Mouse (Mus musculus): Measurements from ENCODE around the gene Cacna1c. TPM values are rescaled to one million over a fixed set of nuclear protein-coding genes. Genes with fewer than 3 reads are reported as not detected.
A peak's percentile ranks its signal among the peaks of the same experiment; 100 is the strongest.

The Cacna1c gene
- total and polyA plus RNA-seq, 2 experiments from 2014 or later = 4.2 to 43.3 TPM

GRCm38 (mm10) chr6:118862091-118862490 is 334.1 kb downstream of the Cacna1c start:
- peaks cover 12% of the 10 kb centered on the region for H3K4me1 ChIP-seq (ENCODE audit: insufficient read depth)
- WGBS = 61% methylated on average over 5 of the region's 5 CpGs
- TF ChIP-seq CTCF (IDR thresholded peaks at IDR 0.05; ENCODE audit: low read depth) = no peak
- H3K9ac ChIP-seq = no peak overlapping the region
- DNase-seq = no peak
- no peak for ATAC-seq
- H3K4me3 ChIP-seq (ENCODE audit: low read depth, low read length) = no peak overlapping the region
- H3K4me2 ChIP-seq (ENCODE audit: low read depth) = no peak overlapping the region
- H3K27me3 ChIP-seq (ENCODE audit: insufficient read depth, low read length) = no peaks in the 10 kb centered on the region
- no peak overlapping the region for H3K27ac ChIP-seq (ENCODE audit: low read depth, low read length)
- no peaks in the 10 kb centered on the region for H3K9me3 ChIP-seq (ENCODE audit: low read length)
- no peaks in the 10 kb centered on the region for H3K36me3 ChIP-seq (ENCODE audit: insufficient read depth)

- Histone ChIP-seq H3K4me1 (ENCODE audit: insufficient read depth) (no peaks in the 10 kb centered on the region), H3K27me3 (ENCODE audit: insufficient read depth, low read length) (no peaks in the 10 kb centered on the region), H3K36me3 (ENCODE audit: insufficient read depth) (no peaks in the 10 kb centered on the region), H3K4me3 (ENCODE audit: low read depth, low read length) (no peak overlapping the region), H3K9me3 (ENCODE audit: low read length) (no peaks in the 10 kb centered on the region), H3K9ac (no peak overlapping the region), H3K27ac (ENCODE audit: low read depth, low read length) (no peak overlapping the region), H3K4me2 (ENCODE audit: low read depth) (no peak overlapping the region)
- ATAC-seq = peak; percentile 12; the same call in 1 of the 2 replicates
- no peak for DNase-seq
- 44% methylated on average over 1 of the region's 1 CpGs for WGBS
- TF ChIP-seq CTCF (IDR thresholded peaks at IDR 0.05; ENCODE audit: low read depth) = no peak
These were observed 337.8 kb downstream of the Cacna1c start for GRCm38 (mm10) chr6:118858431-118858830.

- WGBS = 54% methylated on average over 6 of the region's 6 CpGs
- Histone ChIP-seq H3K4me2 (ENCODE audit: low read depth) (no peak overlapping the region), H3K9ac (no peak overlapping the region), H3K4me3 (ENCODE audit: low read depth, low read length) (no peak overlapping the region), H3K27me3 (ENCODE audit: insufficient read depth, low read length) (no peaks in the 10 kb centered on the region), H3K27ac (ENCODE audit: low read depth, low read length) (no peak overlapping the region), H3K36me3 (ENCODE audit: insufficient read depth) (no peaks in the 10 kb centered on the region), H3K9me3 (ENCODE audit: low read length) (no peaks in the 10 kb centered on the region), H3K4me1 (ENCODE audit: insufficient read depth) (peaks cover 8% of the 10 kb centered on the region; the same call in 1 of the 2 replicates)
- DNase-seq = no peak
- peak; percentile 17; the same call in 1 of the 2 replicates for ATAC-seq
- no peak for TF ChIP-seq CTCF (IDR thresholded peaks at IDR 0.05; ENCODE audit: low read depth)
These were observed 344.1 kb downstream of the Cacna1c start for GRCm38 (mm10) chr6:118852131-118852530.

- ATAC-seq = peak; percentile 82
These were observed 345.1 kb downstream of the Cacna1c start for GRCm38 (mm10) chr6:118851086-118851485.

GRCm38 (mm10) chr6:118848640-118849039 is 347.6 kb downstream of the Cacna1c start:
- ATAC-seq (no peak), DNase-seq (no peak)
- H3K36me3 ChIP-seq (ENCODE audit: insufficient read depth) = no peaks in the 10 kb centered on the region
- no peak overlapping the region for H3K4me3 ChIP-seq (ENCODE audit: low read depth, low read length)
- 95% methylated on average over 2 of the region's 2 CpGs for WGBS
- TF ChIP-seq CTCF (IDR thresholded peaks at IDR 0.05; ENCODE audit: low read depth) = peak; percentile 21; the same call in 1 of the 2 replicates
- H3K27me3 ChIP-seq (ENCODE audit: insufficient read depth, low read length) = no peaks in the 10 kb centered on the region
- no peak overlapping the region for H3K4me2 ChIP-seq (ENCODE audit: low read depth)
- H3K9ac ChIP-seq = no peak overlapping the region
- no peaks in the 10 kb centered on the region for H3K9me3 ChIP-seq (ENCODE audit: low read length)
- no peak overlapping the region for H3K27ac ChIP-seq (ENCODE audit: low read depth, low read length)
- H3K4me1 ChIP-seq (ENCODE audit: insufficient read depth) = peaks cover 8% of the 10 kb centered on the region; the same call in 1 of the 2 replicates

More at GRCm38 (mm10) chr6:118851086-118851485, 345.1 kb downstream of the Cacna1c start:
- WGBS = 61% methylated on average over 3 of the region's 3 CpGs
- H3K36me3 ChIP-seq (ENCODE audit: insufficient read depth) = no peaks in the 10 kb centered on the region
- H3K4me1 ChIP-seq (ENCODE audit: insufficient read depth) = peaks cover 8% of the 10 kb centered on the region; the same call in 1 of the 2 replicates
- peak; percentile 72 for DNase-seq
- peak overlapping the region; percentile 45; the same call in 1 of the 2 replicates for H3K27ac ChIP-seq (ENCODE audit: low read depth, low read length)
- H3K27me3 ChIP-seq (ENCODE audit: insufficient read depth, low read length) = no peaks in the 10 kb centered on the region
- no peak overlapping the region for H3K4me2 ChIP-seq (ENCODE audit: low read depth)
- TF ChIP-seq CTCF (IDR thresholded peaks at IDR 0.05; ENCODE audit: low read depth) = no peak
- no peak overlapping the region for H3K9ac ChIP-seq
- no peaks in the 10 kb centered on the region for H3K9me3 ChIP-seq (ENCODE audit: low read length)
- H3K4me3 ChIP-seq (ENCODE audit: low read depth, low read length) = no peak overlapping the region

- Histone ChIP-seq H3K9ac (no peak overlapping the region), H3K4me1 (ENCODE audit: insufficient read depth) (peaks cover 8% of the 10 kb centered on the region; the same call in 1 of the 2 replicates), H3K27ac (ENCODE audit: low read depth, low read length) (no peak overlapping the region), H3K4me3 (ENCODE audit: low read depth, low read length) (no peak overlapping the region), H3K27me3 (ENCODE audit: insufficient read depth, low read length) (no peaks in the 10 kb centered on the region), H3K9me3 (ENCODE audit: low read length) (no peaks in the 10 kb centered on the region), H3K36me3 (ENCODE audit: insufficient read depth) (no peaks in the 10 kb centered on the region), H3K4me2 (ENCODE audit: low read depth) (no peak overlapping the region)
- DNase-seq (no peak), ATAC-seq (no peak)
- TF ChIP-seq CTCF (IDR thresholded peaks at IDR 0.05; ENCODE audit: low read depth) = no peak
- WGBS = 87% methylated on average over 13 of the region's 13 CpGs
These were observed 348.5 kb downstream of the Cacna1c start for GRCm38 (mm10) chr6:118847751-118848150.

GRCm38 (mm10) chr6:118845829-118846228 is 350.4 kb downstream of the Cacna1c start:
- Histone ChIP-seq H3K4me3 (ENCODE audit: low read depth, low read length) (no peak overlapping the region), H3K4me2 (ENCODE audit: low read depth) (no peak overlapping the region), H3K9me3 (ENCODE audit: low read length) (no peaks in the 10 kb centered on the region), H3K4me1 (ENCODE audit: insufficient read depth) (no peaks in the 10 kb centered on the region), H3K27me3 (ENCODE audit: insufficient read depth, low read length) (no peaks in the 10 kb centered on the region), H3K9ac (no peak overlapping the region), H3K36me3 (ENCODE audit: insufficient read depth) (no peaks in the 10 kb centered on the region), H3K27ac (ENCODE audit: low read depth, low read length) (peak overlapping the region; percentile 6; the same call in 1 of the 2 replicates)
- TF ChIP-seq CTCF (IDR thresholded peaks at IDR 0.05; ENCODE audit: low read depth) = no peak
- 5% methylated on average over 2 of the region's 2 CpGs for WGBS
- ATAC-seq = peak; percentile 65
- DNase-seq = peak; percentile 68

Measured in forebrain, postnatal 0 days (tissue).